Mouse (Mus musculus) thymus, adult 2 months (tissue): ENCODE data around the gene Edar.

Experiments used
- CTCF ChIP-seq: fragments of 200-500 bp; IDR thresholded peaks from 2 replicates; pipeline ENCODE4 v1.5.1; 2012; ENCODE audit warnings: mild to moderate bottlenecking, control low read depth, low read length, moderate library complexity, borderline replicate concordance; ENCODE audit not compliant: control insufficient read depth, poor library complexity, insufficient read depth; ENCODE audit errors: extremely low read depth
- POLR2A ChIP-seq: fragments of 200-500 bp; IDR thresholded peaks from 2 replicates; pipeline ENCODE4 v1.6.1; 2012; ENCODE audit warnings: mild to moderate bottlenecking, low read length, control low read depth, moderate library complexity; ENCODE audit not compliant: control insufficient read depth, poor library complexity, insufficient read depth; ENCODE audit errors: extremely low read depth

GRCm38 (mm10) chr10:58633507-58633906 is 41.9 kb downstream of the Edar start:
- TF ChIP-seq POLR2A (no peak), CTCF (no peak)
